Mouse (Mus musculus) forebrain, embryonic 13.5 days (tissue): ENCODE measurements at regions not wholly inside any gene's neighbourhood (a gene's known extent, or its start where the extent isn't known, plus 50 kb on each side); places are given as distances from the start of the nearest gene placed in this dataset.

Experiments
- ATAC-seq: fragments of 200-750 bp; cut with Nextera tagmentation; 2 replicates; pipeline ENCODE4 v1.8.0; 2017
- H3K27ac ChIP-seq: fragments of 300-500 bp; sonication (generic); 2 replicates; pipeline ENCODE4 v1.5.1; 2015; ENCODE audit warnings: inconsistent platforms, mild to moderate bottlenecking, moderate library complexity
- H3K27me3 ChIP-seq: fragments of 300-500 bp; sonication (generic); 2 replicates; pipeline ENCODE4 v1.6.1; 2015; ENCODE audit warnings: mild to moderate bottlenecking, inconsistent platforms
- H3K36me3 ChIP-seq: fragments of 300-500 bp; sonication (generic); 2 replicates; pipeline ENCODE4 v1.6.1; 2015; ENCODE audit warnings: mild to moderate bottlenecking, inconsistent platforms; ENCODE audit not compliant: poor library complexity, severe bottlenecking
- H3K4me1 ChIP-seq: fragments of 300-500 bp; sonication (generic); 2 replicates; pipeline ENCODE4 v1.6.1; 2015; ENCODE audit warnings: inconsistent platforms
- H3K4me2 ChIP-seq: fragments of 300-500 bp; sonication (generic); 2 replicates; pipeline ENCODE4 v1.6.1; 2015; ENCODE audit warnings: inconsistent platforms, mild to moderate bottlenecking, moderate library complexity
- H3K4me3 ChIP-seq: fragments of 300-500 bp; sonication (generic); 2 replicates; pipeline ENCODE4 v1.5.1; 2015; ENCODE audit warnings: mild to moderate bottlenecking, inconsistent platforms
- H3K9ac ChIP-seq: fragments of 300-500 bp; sonication (generic); 2 replicates; pipeline ENCODE4 v1.6.1; 2015; ENCODE audit warnings: mild to moderate bottlenecking, inconsistent platforms
- H3K9me3 ChIP-seq: fragments of 300-500 bp; sonication (generic); replicated peaks from 2 replicates; pipeline ENCODE4 v1.6.1; 2016; ENCODE audit warnings: inconsistent platforms
- WGBS: fragments of 180-500 bp; shearing (Covaris S2); methylation state at CpG from one replicate; pipeline ENCODE4 v1.1.7; 2015; 5-methylcytosine and 5-hydroxymethylcytosine counted together

- Histone ChIP-seq H3K4me2 (no peak overlapping the region), H3K9ac (no peak overlapping the region), H3K9me3 (no peaks in the 10 kb centered on the region), H3K27me3 (no peaks in the 10 kb centered on the region), H3K36me3 (no peaks in the 10 kb centered on the region), H3K27ac (no peak overlapping the region), H3K4me3 (no peak overlapping the region), H3K4me1 (no peaks in the 10 kb centered on the region)
- 78% methylated on average over 6 of the region's 6 CpGs for WGBS
- no peak for ATAC-seq
Observed at GRCm38 (mm10) chr13:111179186-111179585, 75.6 kb upstream of the Actbl2 start.

- Histone ChIP-seq H3K4me3 (no peak overlapping the region), H3K4me2 (no peak overlapping the region), H3K4me1 (no peaks in the 10 kb centered on the region), H3K9me3 (no peaks in the 10 kb centered on the region), H3K36me3 (no peaks in the 10 kb centered on the region), H3K27me3 (no peaks in the 10 kb centered on the region), H3K9ac (no peak overlapping the region), H3K27ac (no peak overlapping the region)
- no peak for ATAC-seq
- WGBS = 67% methylated on average over 2 of the region's 2 CpGs
Observed at GRCm38 (mm10) chr13:111183293-111183692, 71.5 kb upstream of the Actbl2 start.

GRCm38 (mm10) chr13:111185799-111186198, 69.0 kb upstream of the Actbl2 start:
- WGBS = 82% methylated on average over 4 of the region's 4 CpGs

GRCm38 (mm10) chr13:111186833-111187232, 68.0 kb upstream of the Actbl2 start:
- Histone ChIP-seq H3K4me3 (no peak overlapping the region), H3K9ac (no peak overlapping the region), H3K4me2 (no peak overlapping the region), H3K27me3 (no peaks in the 10 kb centered on the region), H3K27ac (no peak overlapping the region), H3K4me1 (no peaks in the 10 kb centered on the region), H3K9me3 (no peaks in the 10 kb centered on the region), H3K36me3 (no peaks in the 10 kb centered on the region)
- no peak for ATAC-seq
- whole genome bisulfite sequencing = 86% methylated on average over 2 of the region's 2 CpGs

More at GRCm38 (mm10) chr13:111185799-111186198, 69.0 kb upstream of the Actbl2 start:
- H3K4me2 ChIP-seq = no peak overlapping the region
- no peak for ATAC-seq
- no peaks in the 10 kb centered on the region for H3K36me3 ChIP-seq
- H3K27me3 ChIP-seq = no peaks in the 10 kb centered on the region
- no peak overlapping the region for H3K4me3 ChIP-seq
- no peaks in the 10 kb centered on the region for H3K4me1 ChIP-seq
- no peak overlapping the region for H3K9ac ChIP-seq
- H3K27ac ChIP-seq = no peak overlapping the region
- no peaks in the 10 kb centered on the region for H3K9me3 ChIP-seq

GRCm38 (mm10) chr13:111193919-111194318, 60.9 kb upstream of the Actbl2 start:
- no peaks in the 10 kb centered on the region for H3K27me3 ChIP-seq
- H3K36me3 ChIP-seq = no peaks in the 10 kb centered on the region
- H3K4me3 ChIP-seq = no peak overlapping the region
- no peak overlapping the region for H3K27ac ChIP-seq
- ATAC-seq = no peak
- peaks cover 6% of the 10 kb centered on the region for H3K4me1 ChIP-seq
- WGBS = 79% methylated on average over 2 of the region's 2 CpGs
- no peak overlapping the region for H3K4me2 ChIP-seq
- H3K9ac ChIP-seq = no peak overlapping the region
- no peaks in the 10 kb centered on the region for H3K9me3 ChIP-seq

- no peaks in the 10 kb centered on the region for H3K36me3 ChIP-seq
- 37% methylated on average over 7 of the region's 7 CpGs for WGBS
- no peak overlapping the region for H3K27ac ChIP-seq
- no peak overlapping the region for H3K4me3 ChIP-seq
- H3K4me2 ChIP-seq = no peak overlapping the region
- no peaks in the 10 kb centered on the region for H3K27me3 ChIP-seq
- peak; percentile 48 for ATAC-seq
- no peaks in the 10 kb centered on the region for H3K9me3 ChIP-seq
- peaks cover 6% of the 10 kb centered on the region for H3K4me1 ChIP-seq
- no peak overlapping the region for H3K9ac ChIP-seq
Observed at GRCm38 (mm10) chr13:111194337-111194736, 60.5 kb upstream of the Actbl2 start.

- no peaks in the 10 kb centered on the region for H3K4me1 ChIP-seq
- no peak overlapping the region for H3K27ac ChIP-seq
- no peak for ATAC-seq
- no peaks in the 10 kb centered on the region for H3K9me3 ChIP-seq
- no peak overlapping the region for H3K4me3 ChIP-seq
- WGBS = 79% methylated on average over 3 of the region's 3 CpGs
- H3K36me3 ChIP-seq = no peaks in the 10 kb centered on the region
- no peaks in the 10 kb centered on the region for H3K27me3 ChIP-seq
- no peak overlapping the region for H3K4me2 ChIP-seq
- no peak overlapping the region for H3K9ac ChIP-seq
Observed at GRCm38 (mm10) chr13:111201532-111201931, 53.3 kb upstream of the Actbl2 start.

GRCm38 (mm10) chr13:111204580-111205285, 50.1 kb upstream of the Actbl2 start:
- H3K9me3 ChIP-seq = no peaks in the 10 kb centered on the region
- no peak overlapping the region for H3K4me3 ChIP-seq
- no peaks in the 10 kb centered on the region for H3K36me3 ChIP-seq
- no peak overlapping the region for H3K27ac ChIP-seq
- WGBS = 79% methylated on average over 11 of the region's 11 CpGs
- H3K4me1 ChIP-seq = no peaks in the 10 kb centered on the region
- no peaks in the 10 kb centered on the region for H3K27me3 ChIP-seq
- H3K4me2 ChIP-seq = no peak overlapping the region
- peak; percentile 71 for ATAC-seq
- H3K9ac ChIP-seq = no peak overlapping the region
